Mouse (Mus musculus): ENCODE data around the gene Spert.

The Spert gene

GRCm38 (mm10) chr14:75592978-75593377, at the start of gene Spert:
TSS of gene Spert (minus strand) at chr14:75593116.
- no peak for DNase-seq (ENCODE audit: low spot score)

GRCm38 (mm10) chr14:75642080-75642479, 49.2 kb upstream of the Spert start, which contains the start of gene Erich6b:
TSS of gene Erich6b (plus strand) at chr14:75642259.
- no peak for DNase-seq (ENCODE audit: low spot score)

- DNase-seq (ENCODE audit: low spot score): no peak
Observed at GRCm38 (mm10) chr14:75641369-75641768, 48.5 kb upstream of the Spert start.

- DNase-seq (ENCODE audit: low spot score): no peak
Observed at GRCm38 (mm10) chr14:75640846-75641245, 47.9 kb upstream of the Spert start.

- no peak for DNase-seq (ENCODE audit: low spot score)
Observed at GRCm38 (mm10) chr14:75637641-75638040, 44.7 kb upstream of the Spert start.

- DNase-seq (ENCODE audit: low spot score): no peak
Observed at GRCm38 (mm10) chr14:75636107-75636506, 43.2 kb upstream of the Spert start.

DNA sequence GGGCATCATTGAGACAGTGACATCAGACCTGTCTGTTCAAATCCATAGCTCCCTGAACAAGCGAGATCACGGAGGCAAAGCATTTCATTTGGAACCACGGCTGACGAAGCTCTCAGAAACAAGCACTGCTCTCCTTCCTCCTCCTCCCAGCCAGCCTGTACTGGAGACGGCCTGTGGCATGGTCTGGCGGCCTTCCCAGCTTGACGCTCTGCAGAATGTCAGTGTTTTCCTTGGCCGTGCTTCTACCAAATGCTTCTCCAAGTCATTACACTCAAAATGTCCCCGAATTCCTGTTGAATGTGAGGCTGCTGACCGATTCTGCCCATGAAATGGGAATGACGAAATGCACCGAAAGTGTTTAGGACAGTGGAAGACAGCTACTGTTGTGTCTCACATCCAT, 42.4 kb upstream of the Spert start:
- DNase-seq (ENCODE audit: low spot score): no peak

GRCm38 (mm10) chr14:75628870-75629269, 36.0 kb upstream of the Spert start:
- DNase-seq (ENCODE audit: low spot score): no peak

DNA sequence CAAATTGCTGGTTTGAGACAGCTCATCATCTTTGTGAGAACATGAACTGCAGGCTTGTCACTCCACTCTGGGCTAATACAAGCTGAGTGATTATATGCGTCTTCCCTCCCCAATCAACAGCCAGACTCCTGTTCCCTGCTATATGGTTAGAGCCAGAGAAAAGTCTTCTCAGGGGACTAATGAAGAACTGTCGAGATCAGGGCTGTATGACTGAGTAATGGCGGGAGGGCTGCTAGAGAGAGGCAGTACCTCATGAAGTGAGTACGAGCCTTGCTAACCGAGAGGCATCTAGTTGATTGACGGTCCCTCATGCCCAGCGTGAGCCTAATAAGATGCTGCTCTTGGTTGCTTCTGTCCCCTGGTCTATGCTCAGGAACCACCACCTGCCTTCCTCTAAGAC, 30.1 kb upstream of the Spert start:
- no peak for DNase-seq (ENCODE audit: low spot score)

GRCm38 (mm10) chr14:75616375-75616774, 23.5 kb upstream of the Spert start:
- no peak for DNase-seq (ENCODE audit: low spot score)

DNA sequence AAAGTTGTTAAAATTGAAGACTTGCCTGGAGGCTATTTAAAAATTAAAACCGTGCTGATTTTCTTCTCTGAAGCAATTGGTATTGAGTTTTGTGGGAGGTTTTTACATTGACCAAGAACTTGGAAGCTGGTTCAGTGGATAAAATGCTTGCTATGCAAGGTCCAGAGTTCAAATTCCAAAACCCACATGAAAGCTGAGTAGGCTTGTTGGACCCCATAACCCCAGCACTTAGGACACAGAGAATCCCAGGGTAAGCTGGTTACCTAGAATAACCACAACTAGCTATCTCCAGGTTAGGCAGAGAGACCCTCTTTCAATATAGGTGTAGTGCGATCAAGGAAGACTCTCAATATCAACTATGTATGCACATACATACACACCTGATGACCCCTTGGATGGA, 16.3 kb upstream of the Spert start:
- DNase-seq (ENCODE audit: low spot score): no peak

DNA sequence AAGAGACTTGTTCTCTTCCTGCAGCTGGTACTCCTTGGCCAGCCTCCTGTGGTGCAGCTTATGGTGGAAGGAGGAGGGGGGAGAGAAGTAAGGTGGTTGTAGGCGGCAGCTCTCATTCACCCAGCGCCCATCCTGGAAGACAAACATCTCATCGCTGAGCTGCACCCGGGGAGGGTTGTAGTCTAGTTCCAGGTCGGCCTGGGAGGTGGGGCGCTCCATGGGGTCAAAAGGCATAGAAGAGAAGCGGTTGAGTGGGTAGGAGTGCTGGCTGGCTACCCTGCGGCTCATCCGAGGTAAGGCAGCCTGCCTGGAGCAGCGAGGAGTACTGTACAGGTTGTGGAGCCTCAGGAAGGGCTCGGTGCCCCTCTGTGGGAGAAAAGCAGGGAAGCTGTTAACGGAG, 9.0 kb downstream of the Spert start:
- no peak for DNase-seq (ENCODE audit: low spot score)

- no peak for DNase-seq (ENCODE audit: low spot score)
Observed at GRCm38 (mm10) chr14:75579010-75579409, 13.9 kb downstream of the Spert start.

- no peak for DNase-seq (ENCODE audit: low spot score)
Observed at GRCm38 (mm10) chr14:75566303-75566702, 26.6 kb downstream of the Spert start.

DNA sequence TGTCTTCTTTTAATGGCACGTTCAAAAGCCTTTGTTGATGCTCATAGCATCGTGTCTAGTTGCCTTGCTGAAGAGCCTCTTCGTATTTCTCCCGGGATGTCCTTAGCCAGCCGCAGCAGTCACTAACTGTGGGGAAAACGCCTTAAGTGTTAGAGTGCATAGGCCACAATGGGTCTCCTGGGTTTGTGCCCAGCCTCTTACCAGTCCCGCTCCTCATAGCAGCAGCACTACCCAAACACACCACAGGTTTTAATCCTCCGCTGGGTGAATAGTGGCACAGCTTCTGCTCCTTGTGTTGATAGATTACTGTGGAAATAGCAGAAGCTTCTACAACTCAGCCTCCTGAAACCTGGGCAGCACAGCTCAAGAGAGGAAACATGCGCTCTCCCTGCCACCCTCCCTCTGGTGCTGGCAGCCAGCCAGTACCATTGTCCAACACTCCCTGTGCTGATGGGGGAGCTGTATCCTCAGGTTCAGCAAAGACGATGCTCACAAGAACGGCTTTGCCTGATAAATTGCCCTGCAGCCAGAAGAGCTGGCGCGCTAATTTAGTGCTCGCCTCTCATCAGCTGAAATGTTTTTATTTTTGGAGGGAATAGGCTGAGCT, 27.3 kb downstream of the Spert start:
- no peak for DNase-seq (ENCODE audit: low spot score)

DNA sequence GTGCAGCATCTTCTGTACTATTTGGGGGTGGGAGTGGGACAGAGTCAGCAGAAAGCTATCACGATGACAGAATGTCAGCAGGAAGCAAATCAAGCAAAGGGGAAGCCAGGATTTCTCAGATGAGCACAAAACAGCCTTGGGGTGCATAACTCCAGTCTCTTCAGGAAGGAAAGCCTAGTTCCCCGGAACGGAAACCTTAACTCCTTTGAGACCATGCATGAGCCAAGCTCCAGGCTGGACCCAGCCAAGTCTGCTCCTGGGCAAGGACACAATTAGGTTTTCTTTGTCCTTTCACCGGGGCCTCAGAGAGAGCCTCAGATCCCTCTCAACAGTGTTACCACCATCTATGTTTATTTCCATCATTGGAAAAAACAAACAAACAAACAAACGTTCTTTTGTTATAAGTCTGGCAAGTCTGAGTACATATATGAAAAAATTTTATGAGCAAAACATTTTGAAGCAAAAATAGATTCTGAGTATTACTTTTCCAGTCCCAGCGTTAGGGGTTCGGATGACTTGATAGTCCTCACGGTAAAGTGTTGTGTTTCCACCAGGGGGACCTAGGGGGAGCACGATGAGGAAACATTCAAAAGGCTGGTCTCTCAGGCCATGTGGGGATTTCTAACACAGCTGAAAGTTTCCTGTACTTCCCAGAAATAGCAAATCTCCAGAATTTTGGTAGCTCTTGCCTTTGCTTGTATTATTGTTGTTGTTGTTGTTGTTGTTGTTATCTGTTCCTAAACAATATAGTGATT, 31.2 kb downstream of the Spert start:
- DNase-seq (ENCODE audit: low spot score): no peak

DNA sequence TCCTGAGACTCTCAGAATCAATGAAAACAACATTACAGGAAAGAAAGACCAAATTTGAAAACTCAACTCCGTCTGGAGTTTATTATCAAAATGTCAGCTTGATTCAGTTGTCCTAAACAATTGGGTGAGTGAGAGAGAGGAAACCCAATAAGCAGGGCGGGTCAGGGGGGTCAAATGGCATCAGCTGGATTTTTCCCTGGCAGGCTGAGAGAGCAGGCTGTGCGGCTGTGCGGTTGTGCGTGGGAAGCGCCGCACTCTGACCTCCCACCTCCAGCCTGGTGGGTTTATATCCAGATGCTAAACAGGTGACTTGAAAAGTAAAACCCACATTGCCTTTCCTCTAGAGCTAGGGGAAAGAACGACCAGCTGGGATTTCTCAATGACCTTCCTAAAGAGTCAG, 51.2 kb downstream of the Spert start:
- no peak for DNase-seq (ENCODE audit: low spot score)

GRCm38 (mm10) chr14:75540996-75541350, 51.9 kb downstream of the Spert start:
- no peak for DNase-seq (ENCODE audit: low spot score)

GRCm38 (mm10) chr14:75540216-75540995, 52.5 kb downstream of the Spert start:
- no peak for DNase-seq (ENCODE audit: low spot score)

DNA sequence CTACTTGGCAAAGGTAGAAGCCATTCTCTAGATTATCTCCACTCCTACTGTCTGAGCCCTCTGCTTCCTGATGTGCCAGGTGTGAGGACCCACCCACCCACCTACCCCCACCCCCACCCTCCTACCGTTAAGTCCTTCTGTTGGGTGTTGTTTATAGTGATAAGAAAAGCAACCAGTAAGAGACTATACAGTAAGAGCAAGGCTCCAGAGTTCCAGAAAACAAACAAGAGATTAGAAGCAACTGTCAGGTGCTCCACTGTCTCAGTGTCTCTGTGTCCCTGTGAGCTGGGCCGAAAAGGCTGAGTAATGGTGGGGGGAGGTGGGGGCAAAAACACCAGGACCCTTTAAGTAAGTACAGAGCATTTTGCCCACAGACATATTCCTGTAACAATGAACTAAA, 53.7 kb downstream of the Spert start:
- no peak for DNase-seq (ENCODE audit: low spot score)

Measured in T-cell, adult 2 months (primary cell).